28 mouse cellular contexts compared by ENCODE assay signal in genomic region chr10:123201436-123201835, GRCm38 (mm10).
"Had no signal": no experiment of that assay in that cellular context is flagged by ENCODE, and none has a peak within 500 bp of the region (broad histone marks: within the 10 kb centered on the region; RNA-seq: fewer than 3 reads in every experiment).

No protein-coding gene starts in this region.

- DNase-seq: left cerebral cortex, postnatal 4 days; liver; liver, embryonic 13.5 days; lung, adult 18-20 months; lung, adult 2 months; lung, embryonic 14.5 days; lung, postnatal 10 days; lung, postnatal 14 days; lung, postnatal 36 days; lung, postnatal 4 days; midbrain, embryonic 14.5 days had no signal

- H3K4me3 ChIP-seq: left cerebral cortex, adult 2 months; limb, embryonic 10.5 days; limb, embryonic 12.5 days; limb, embryonic 13.5 days; limb, embryonic 15.5 days; liver, embryonic 12.5 days; liver, embryonic 13.5 days; liver, embryonic 15.5 days; lung, embryonic 15.5 days; megakaryocyte, embryonic 14.5 days; midbrain, embryonic 10.5 days; midbrain, embryonic 12.5 days; midbrain, embryonic 13.5 days; midbrain, embryonic 15.5 days; myocyte had no signal

- H3K27ac ChIP-seq: left cerebral cortex, adult 2 months; limb, embryonic 10.5 days; limb, embryonic 12.5 days; limb, embryonic 13.5 days; limb, embryonic 15.5 days; liver, embryonic 12.5 days; liver, embryonic 13.5 days; liver, embryonic 14.5 days; liver, embryonic 15.5 days; lung, embryonic 15.5 days; macrophage; midbrain, embryonic 10.5 days; midbrain, embryonic 12.5 days; midbrain, embryonic 13.5 days; midbrain, embryonic 15.5 days had no signal

- H3K9me3 ChIP-seq: limb, embryonic 10.5 days; limb, embryonic 12.5 days; limb, embryonic 13.5 days; limb, embryonic 15.5 days; liver, embryonic 12.5 days; liver, embryonic 13.5 days; liver, embryonic 15.5 days; lung, embryonic 15.5 days; megakaryocyte, embryonic 14.5 days; midbrain, embryonic 10.5 days; midbrain, embryonic 12.5 days; midbrain, embryonic 13.5 days; midbrain, embryonic 15.5 days had no signal

- H3K36me3 ChIP-seq: limb, embryonic 10.5 days; limb, embryonic 12.5 days; limb, embryonic 13.5 days; limb, embryonic 15.5 days; liver, embryonic 12.5 days; liver, embryonic 13.5 days; liver, embryonic 15.5 days; lung, embryonic 15.5 days; midbrain, embryonic 10.5 days; midbrain, embryonic 12.5 days; midbrain, embryonic 13.5 days; midbrain, embryonic 15.5 days had no signal

- H3K9ac ChIP-seq: limb, embryonic 12.5 days; limb, embryonic 13.5 days; limb, embryonic 15.5 days; liver, embryonic 12.5 days; liver, embryonic 13.5 days; liver, embryonic 14.5 days; liver, embryonic 15.5 days; lung, embryonic 14.5 days; lung, embryonic 15.5 days; midbrain, embryonic 12.5 days; midbrain, embryonic 13.5 days; midbrain, embryonic 15.5 days had no signal

- H3K4me2 ChIP-seq: limb, embryonic 12.5 days; limb, embryonic 13.5 days; limb, embryonic 15.5 days; liver, embryonic 12.5 days; liver, embryonic 13.5 days; liver, embryonic 15.5 days; lung, embryonic 14.5 days; lung, embryonic 15.5 days; midbrain, embryonic 12.5 days; midbrain, embryonic 13.5 days; midbrain, embryonic 15.5 days had no signal

- H3K27me3 ChIP-seq: limb, embryonic 12.5 days; limb, embryonic 13.5 days; limb, embryonic 15.5 days; liver, embryonic 12.5 days; liver, embryonic 13.5 days; liver, embryonic 15.5 days; lung, embryonic 15.5 days; midbrain, embryonic 12.5 days; midbrain, embryonic 13.5 days; midbrain, embryonic 15.5 days had no signal

- ATAC-seq: liver, embryonic 12.5 days; lung, postnatal 0 days; midbrain, embryonic 13.5 days; midbrain, embryonic 15.5 days had no signal

- H3K4me1 ChIP-seq: limb, embryonic 13.5 days had no signal
